Mouse (Mus musculus) embryonic facial prominence, embryonic 14.5 days (tissue): ENCODE measurements at regions not wholly inside any gene's neighbourhood (a gene's known extent, or its start where the extent isn't known, plus 50 kb on each side); places are given as distances from the start of the nearest gene placed in this dataset.

Experiments used
- ATAC-seq: fragments of 200-750 bp; cut with Nextera tagmentation; 2 replicates; pipeline ENCODE4 v1.8.0; 2017; ENCODE audit warnings: low read depth, moderate number of reproducible peaks, moderate TSS enrichment
- DNase-seq: peaks from one replicate; pipeline ENCODE4 v3.0.0-alpha.2; 2015; ENCODE audit warnings: low spot score
- H3K27ac ChIP-seq: fragments of 300-500 bp; sonication (generic); replicated peaks from 2 replicates; pipeline ENCODE4 v1.5.1; 2014; ENCODE audit warnings: low read depth, mild to moderate bottlenecking, low read length, moderate library complexity
- H3K27me3 ChIP-seq: fragments of 300-500 bp; sonication (generic); replicated peaks from 2 replicates; pipeline ENCODE4 v1.6.1; 2014; ENCODE audit warnings: low read length; ENCODE audit not compliant: control insufficient read depth, insufficient read depth
- H3K36me3 ChIP-seq: fragments of 300-500 bp; sonication (generic); 2 replicates; pipeline ENCODE4 v1.6.1; 2014; ENCODE audit warnings: low read length, mixed read lengths; ENCODE audit not compliant: control insufficient read depth, insufficient read depth
- H3K4me1 ChIP-seq: fragments of 300-500 bp; sonication (generic); 2 replicates; pipeline ENCODE4 v1.6.1; 2014; ENCODE audit warnings: antibody characterized with exemption, low read length; ENCODE audit not compliant: control insufficient read depth, insufficient read depth
- H3K4me2 ChIP-seq: fragments of 300-500 bp; sonication (generic); 2 replicates; pipeline ENCODE4 v1.6.1; 2014; ENCODE audit warnings: low read depth, mild to moderate bottlenecking, low read length, moderate library complexity, mixed read lengths
- H3K4me3 ChIP-seq: fragments of 300-500 bp; sonication (generic); 2 replicates; pipeline ENCODE4 v1.5.1; 2014; ENCODE audit warnings: low read depth, mild to moderate bottlenecking, low read length
- H3K9ac ChIP-seq: fragments of 300-500 bp; sonication (generic); 2 replicates; pipeline ENCODE4 v1.6.1; 2014; ENCODE audit warnings: low read depth, mild to moderate bottlenecking, low read length, moderate library complexity, mixed read lengths
- H3K9me3 ChIP-seq: fragments of 300-500 bp; sonication (generic); 2 replicates; pipeline ENCODE4 v1.6.1; 2016; ENCODE audit warnings: low read length; ENCODE audit not compliant: control insufficient read depth
- WGBS: fragments of 180-500 bp; shearing (Covaris S2); extraction: QIAGEN DNeasy Blood & Tissue Kit; methylation state at CpG from one replicate; pipeline ENCODE4 v1.1.7; 2014; 5-methylcytosine and 5-hydroxymethylcytosine counted together

DNA sequence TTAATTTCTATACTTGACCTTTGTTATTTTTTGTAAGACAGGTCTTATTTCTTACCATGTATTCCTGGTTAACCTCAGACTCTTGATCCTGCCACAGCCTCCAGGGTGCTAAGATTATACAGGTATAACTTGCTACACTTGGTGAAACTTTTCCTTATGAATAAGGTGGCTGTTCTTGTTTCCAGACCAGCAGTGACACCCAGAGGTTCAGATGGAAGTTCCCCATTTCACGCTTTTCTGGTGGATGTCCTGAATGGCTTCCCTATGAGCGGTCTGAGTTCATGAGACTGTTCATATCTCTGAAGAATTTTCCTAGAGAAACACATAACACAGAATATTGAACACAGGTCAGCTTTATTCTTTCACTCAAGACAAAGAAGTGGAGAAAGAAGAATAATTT lies 258.4 kb downstream of the Lrriq3 start:
- ATAC-seq (no peak), DNase-seq (no peak)
- H3K36me3 ChIP-seq: no peaks in the 10 kb centered on the region
- H3K4me1 ChIP-seq: no peaks in the 10 kb centered on the region
- no peak overlapping the region for H3K4me3 ChIP-seq
- H3K27ac ChIP-seq: no peak overlapping the region
- H3K9ac ChIP-seq: no peak overlapping the region
- no peaks in the 10 kb centered on the region for H3K9me3 ChIP-seq
- H3K4me2 ChIP-seq: no peak overlapping the region
- 83% methylated on average over 2 of the region's 2 CpGs for whole genome bisulfite sequencing
- H3K27me3 ChIP-seq: no peaks in the 10 kb centered on the region

- no peak overlapping the region for H3K27ac ChIP-seq
- no peak overlapping the region for H3K4me2 ChIP-seq
- WGBS: 64% methylated on average over 2 of the region's 2 CpGs
- H3K9me3 ChIP-seq: no peaks in the 10 kb centered on the region
- no peaks in the 10 kb centered on the region for H3K27me3 ChIP-seq
- H3K9ac ChIP-seq: no peak overlapping the region
- H3K4me3 ChIP-seq: no peak overlapping the region
- ATAC-seq (no peak), DNase-seq (peak; percentile 8)
- H3K4me1 ChIP-seq: no peaks in the 10 kb centered on the region
- no peaks in the 10 kb centered on the region for H3K36me3 ChIP-seq
Observed at GRCm38 (mm10) chr3:155352277-155352802, 259.1 kb downstream of the Lrriq3 start.

DNA sequence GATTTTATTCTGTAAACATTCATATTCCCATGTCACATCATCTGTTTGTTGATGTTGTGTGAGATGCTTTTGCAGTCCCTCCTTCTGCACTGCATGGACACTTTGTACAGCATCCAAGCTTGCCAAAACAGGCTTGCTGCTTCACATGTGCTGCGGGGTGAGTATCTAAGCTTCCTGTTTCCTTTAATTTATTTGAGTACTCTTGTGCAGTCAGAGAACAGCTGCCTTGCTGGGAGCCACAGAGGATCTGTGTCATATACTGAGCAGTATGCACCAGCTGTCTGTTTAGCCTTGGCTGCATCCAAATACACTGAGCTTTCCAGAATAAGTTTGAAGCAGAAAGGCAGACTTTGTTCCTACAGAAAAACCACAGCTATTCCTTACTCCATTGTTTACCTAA lies 267.2 kb downstream of the Lrriq3 start:
- no peak overlapping the region for H3K4me2 ChIP-seq
- H3K27ac ChIP-seq: no peak overlapping the region
- H3K4me3 ChIP-seq: no peak overlapping the region
- ATAC-seq: peak; percentile 53; the same call in 1 of the 2 replicates
- H3K27me3 ChIP-seq: no peaks in the 10 kb centered on the region
- no peaks in the 10 kb centered on the region for H3K36me3 ChIP-seq
- H3K4me1 ChIP-seq: no peaks in the 10 kb centered on the region
- 45% methylated on average over 1 of the region's 1 CpGs for WGBS
- H3K9me3 ChIP-seq: no peaks in the 10 kb centered on the region
- DNase-seq: peak; percentile 53
- no peak overlapping the region for H3K9ac ChIP-seq

GRCm38 (mm10) chr3:155370716-155371115 lies 277.5 kb downstream of the Lrriq3 start:
- H3K27me3 ChIP-seq: no peaks in the 10 kb centered on the region
- H3K36me3 ChIP-seq: no peaks in the 10 kb centered on the region
- H3K9me3 ChIP-seq: no peaks in the 10 kb centered on the region
- DNase-seq: no peak
- no peak overlapping the region for H3K9ac ChIP-seq
- no peak for ATAC-seq
- H3K4me3 ChIP-seq: no peak overlapping the region
- no peaks in the 10 kb centered on the region for H3K4me1 ChIP-seq
- no peak overlapping the region for H3K4me2 ChIP-seq
- H3K27ac ChIP-seq: no peak overlapping the region

DNA sequence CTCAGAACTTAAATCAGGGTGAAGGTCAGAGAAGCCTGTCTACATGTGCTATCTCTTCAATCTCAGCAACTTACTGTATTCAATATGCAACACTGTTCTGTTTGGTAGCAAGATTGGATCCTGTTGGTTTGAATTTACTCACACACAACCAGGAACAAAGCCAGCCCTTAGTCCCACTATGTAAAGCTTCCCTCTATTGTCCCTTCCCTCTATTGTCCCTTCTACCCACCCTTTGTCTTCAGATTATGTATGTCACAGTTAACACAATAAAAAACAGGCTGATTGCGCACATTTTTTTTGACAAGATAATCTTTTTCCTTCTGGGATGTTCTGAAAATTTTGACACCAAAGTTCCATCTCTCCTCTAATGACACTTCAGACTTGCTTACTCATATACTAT lies 280.4 kb downstream of the Lrriq3 start:
- H3K4me1 ChIP-seq: no peaks in the 10 kb centered on the region
- ATAC-seq: no peak
- H3K4me2 ChIP-seq: no peak overlapping the region
- no peaks in the 10 kb centered on the region for H3K9me3 ChIP-seq
- no peak overlapping the region for H3K27ac ChIP-seq
- WGBS: 93% methylated on average over 1 of the region's 1 CpGs
- H3K9ac ChIP-seq: no peak overlapping the region
- no peaks in the 10 kb centered on the region for H3K36me3 ChIP-seq
- H3K27me3 ChIP-seq: no peaks in the 10 kb centered on the region
- H3K4me3 ChIP-seq: no peak overlapping the region
- no peak for DNase-seq

DNA sequence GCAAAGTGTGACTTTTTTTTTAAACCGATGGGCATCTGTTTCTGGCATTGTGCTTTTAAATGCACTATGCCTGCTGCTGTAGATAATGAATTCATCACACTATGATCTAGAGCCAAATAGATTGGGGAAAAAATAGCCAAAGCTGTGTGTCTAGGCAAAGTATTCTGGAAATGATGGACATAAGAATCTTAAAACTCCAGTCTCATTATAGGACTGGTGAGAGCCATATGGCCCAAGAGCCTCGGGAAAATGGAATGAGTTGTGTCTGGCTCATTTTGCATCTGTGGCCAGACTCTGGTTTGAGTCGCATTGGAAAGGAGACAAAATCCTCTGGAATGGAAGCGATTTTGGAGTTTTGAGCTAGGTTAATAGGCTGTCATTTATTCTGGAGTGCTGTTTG lies 288.7 kb downstream of the Lrriq3 start:
- DNase-seq (no peak), ATAC-seq (no peak)
- no peaks in the 10 kb centered on the region for H3K4me1 ChIP-seq
- H3K4me2 ChIP-seq: no peak overlapping the region
- no peak overlapping the region for H3K27ac ChIP-seq
- H3K36me3 ChIP-seq: no peaks in the 10 kb centered on the region
- H3K9me3 ChIP-seq: no peaks in the 10 kb centered on the region
- H3K4me3 ChIP-seq: no peak overlapping the region
- H3K9ac ChIP-seq: no peak overlapping the region
- no peaks in the 10 kb centered on the region for H3K27me3 ChIP-seq
- WGBS: 79% methylated on average over 4 of the region's 4 CpGs

- WGBS: 83% methylated on average over 2 of the region's 2 CpGs
Observed at GRCm38 (mm10) chr3:155382817-155383216, 289.6 kb downstream of the Lrriq3 start.

GRCm38 (mm10) chr3:155390666-155391065 lies 297.4 kb downstream of the Lrriq3 start:
- Histone ChIP-seq H3K4me1 (no peaks in the 10 kb centered on the region), H3K4me3 (no peak overlapping the region), H3K4me2 (no peak overlapping the region), H3K27me3 (no peaks in the 10 kb centered on the region), H3K9me3 (no peaks in the 10 kb centered on the region), H3K36me3 (no peaks in the 10 kb centered on the region), H3K27ac (no peak overlapping the region), H3K9ac (no peak overlapping the region)
- ATAC-seq: no peak
- WGBS: 81% methylated on average over 5 of the region's 5 CpGs
- no peak for DNase-seq

More at GRCm38 (mm10) chr3:155382817-155383216, 289.6 kb downstream of the Lrriq3 start:
- H3K4me3 ChIP-seq: no peak overlapping the region
- H3K9ac ChIP-seq: no peak overlapping the region
- DNase-seq: no peak
- no peak overlapping the region for H3K27ac ChIP-seq
- no peak overlapping the region for H3K4me2 ChIP-seq
- ATAC-seq: no peak
- no peaks in the 10 kb centered on the region for H3K9me3 ChIP-seq
- H3K4me1 ChIP-seq: no peaks in the 10 kb centered on the region
- H3K36me3 ChIP-seq: no peaks in the 10 kb centered on the region
- no peaks in the 10 kb centered on the region for H3K27me3 ChIP-seq

DNA sequence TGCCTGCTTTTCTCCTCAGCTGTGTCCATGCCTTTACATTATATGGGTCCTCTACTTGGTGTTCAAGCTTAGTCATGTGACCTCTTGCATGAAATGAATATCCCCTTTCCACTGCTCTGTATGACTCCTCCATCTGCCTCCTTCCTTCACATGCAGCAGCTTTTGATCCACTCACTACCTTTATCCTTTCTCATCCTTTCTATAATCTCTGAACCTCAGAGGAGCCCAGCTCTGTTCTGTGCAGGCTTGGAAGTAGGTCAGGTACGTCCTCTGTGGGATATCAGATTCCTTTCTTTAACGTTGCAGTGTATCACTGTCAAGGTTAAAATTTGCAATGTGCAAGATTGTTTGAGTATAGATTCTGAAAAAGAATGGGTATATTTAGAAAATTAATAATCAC lies 302.9 kb downstream of the Lrriq3 start:
- H3K36me3 ChIP-seq: no peaks in the 10 kb centered on the region
- H3K4me1 ChIP-seq: no peaks in the 10 kb centered on the region
- H3K9me3 ChIP-seq: no peaks in the 10 kb centered on the region
- 67% methylated on average over 2 of the region's 2 CpGs for WGBS
- no peak for DNase-seq
- no peak overlapping the region for H3K9ac ChIP-seq
- H3K27ac ChIP-seq: no peak overlapping the region
- no peak overlapping the region for H3K4me3 ChIP-seq
- no peaks in the 10 kb centered on the region for H3K27me3 ChIP-seq
- ATAC-seq: no peak
- no peak overlapping the region for H3K4me2 ChIP-seq
